Mouse (Mus musculus) kidney, adult 2 months (tissue): Measurements from ENCODE around the gene C87977. TPM values are rescaled to one million over a fixed set of nuclear protein-coding genes. Genes with fewer than 3 reads are reported as not detected.
"Not testable (repeated sequence)": the region's sequence is repeated elsewhere in the genome, so short reads cannot be mapped to it uniquely, and the experiment has no call there.

ENCODE experiments used
- DNase-seq: peaks from one replicate; pipeline ENCODE4 v3.0.0; 2021
- H3K27ac ChIP-seq: fragments of 200-500 bp; 2 replicates; pipeline ENCODE4 v1.5.1; 2012; ENCODE audit warnings: low read depth, low read length, control low read depth, inconsistent platforms; ENCODE audit not compliant: insufficient read depth
- H3K27me3 ChIP-seq: fragments of 200-500 bp; replicated peaks from 2 replicates; pipeline ENCODE4 v1.6.1; 2012; ENCODE audit warnings: mild to moderate bottlenecking, moderate library complexity, low read length, inconsistent platforms; ENCODE audit not compliant: control insufficient read depth, insufficient read depth
- H3K36me3 ChIP-seq: fragments of 200-500 bp; 2 replicates; pipeline ENCODE4 v1.6.1; 2012; ENCODE audit warnings: mild to moderate bottlenecking, moderate library complexity, low read length, inconsistent platforms; ENCODE audit not compliant: control insufficient read depth, insufficient read depth
- H3K4me1 ChIP-seq: fragments of 200-500 bp; 2 replicates; pipeline ENCODE4 v1.6.1; 2011; ENCODE audit warnings: low read length; ENCODE audit not compliant: control insufficient read depth, insufficient read depth
- H3K4me3 ChIP-seq: fragments of 200-500 bp; 2 replicates; pipeline ENCODE4 v1.5.1; 2011; ENCODE audit warnings: mild to moderate bottlenecking, low read depth, low read length, control low read depth; ENCODE audit not compliant: insufficient read depth
- CTCF ChIP-seq: fragments of 200-500 bp; conservative IDR thresholded peaks from 2 replicates; pipeline ENCODE4 v1.5.1; 2011; ENCODE audit warnings: low read depth, mild to moderate bottlenecking, control low read depth, low read length, moderate library complexity, mixed read lengths; ENCODE audit not compliant: insufficient read depth, insufficient read length
- POLR2A ChIP-seq: fragments of 200-500 bp; IDR thresholded peaks from one replicate; pipeline ENCODE4 v1.6.1; 2011; ENCODE audit warnings: low read depth, low read length, control low read depth
- WGBS: fragments of 180-500 bp; shearing (Covaris S2); methylation state at CpG from one replicate; pipeline ENCODE4 v1.1.7; 2018; 5-methylcytosine and 5-hydroxymethylcytosine counted together
- polyA plus RNA-seq: library from polyadenylated mRNA; depleted of rRNA; stranded (reverse); fragments of >200 nt; gene quantifications from 2 replicates; pipeline ENCODE4 v1.2.3, GENCODE M21; 2012; rRNA removed

Gene C87977
- not detected in 2 replicates for polyA plus RNA-seq

GRCm38 (mm10) chr4:144213218-144213617 lies at the start of gene C87977:
Gene C87977 (minus strand): TSS chr4:144213318.
- 63% methylated on average over 1 of the region's 1 CpGs for WGBS
- H3K36me3 ChIP-seq, H3K27me3 ChIP-seq, DNase-seq, H3K4me3 ChIP-seq, H3K4me1 ChIP-seq, H3K27ac ChIP-seq: not testable (repeated sequence)

- not testable (repeated sequence) for DNase-seq, H3K4me1 ChIP-seq, H3K27ac ChIP-seq, H3K27me3 ChIP-seq, H3K36me3 ChIP-seq, H3K4me3 ChIP-seq
Measured at GRCm38 (mm10) chr4:144254768-144255167, 41.6 kb upstream of the C87977 start.

- Histone ChIP-seq H3K27me3 (no peaks in the 10 kb centered on the region), H3K36me3 (no peaks in the 10 kb centered on the region), H3K4me3 (no peak within 1 kb of the TSS), H3K27ac (no peak within 1 kb of the TSS), H3K4me1 (no peaks in the 10 kb centered on the region)
- no peak for TF ChIP-seq POLR2A
- DNase-seq: no peak
- 43% methylated on average over 1 of the region's 1 CpGs for WGBS
Measured at GRCm38 (mm10) chr4:144190419-144190818, 22.7 kb downstream of the C87977 start, which contains the start of gene Oog2. Gene Oog2 (plus strand): TSS chr4:144190719.

GRCm38 (mm10) chr4:144162563-144162962 lies 50.6 kb downstream of the C87977 start, which contains the start of gene Oog3:
Gene Oog3 (minus strand): TSS chr4:144162663.
- Histone ChIP-seq H3K4me1 (no peaks in the 10 kb centered on the region), H3K27ac (no peak within 1 kb of the TSS), H3K36me3 (no peaks in the 10 kb centered on the region), H3K4me3 (no peak within 1 kb of the TSS), H3K27me3 (no peaks in the 10 kb centered on the region)
- 82% methylated on average over 1 of the region's 1 CpGs for WGBS
- DNase-seq: no peak
- TF ChIP-seq CTCF (no peak), POLR2A (no peak)

Other genes with a start within 250 kb of the C87977 start
- not detected in 2 replicates for gene Gm13101, start 246.4 kb downstream of the C87977 start, polyA plus RNA-seq
- gene Pramef17, start 218.9 kb downstream of the C87977 start, polyA plus RNA-seq: not detected in 2 replicates
- gene Pramel4, start 154.2 kb downstream of the C87977 start, polyA plus RNA-seq: not detected in 2 replicates
- gene Gm13102, start 106.8 kb downstream of the C87977 start, polyA plus RNA-seq: not detected in 2 replicates
- not detected in 2 replicates for gene Oog3, start 50.7 kb downstream of the C87977 start, polyA plus RNA-seq
- gene Oog2, start 22.6 kb downstream of the C87977 start, polyA plus RNA-seq: not detected in 2 replicates
- gene Pramel5, start 67.2 kb upstream of the C87977 start, polyA plus RNA-seq: not detected in 2 replicates
- not detected in 2 replicates for gene Gm13128, start 116.9 kb upstream of the C87977 start, polyA plus RNA-seq
- not detected in 2 replicates for gene Gm13119, start 144.6 kb upstream of the C87977 start, polyA plus RNA-seq
- not detected in 2 replicates for gene Pramef20, start 164.6 kb upstream of the C87977 start, polyA plus RNA-seq
- 0.22 and 0.23 TPM in 2 replicates for gene Pramef12, start 195.1 kb upstream of the C87977 start, polyA plus RNA-seq
- gene 1700012P22Rik, start 225.5 kb upstream of the C87977 start, polyA plus RNA-seq: not detected in 2 replicates
- not detected in 2 replicates for gene Gm9944, start 240.0 kb upstream of the C87977 start, polyA plus RNA-seq